Mouse (Mus musculus) cerebellum, adult 2 months (tissue): ENCODE results near the gene Lman2.

Experiments
- CTCF ChIP-seq: fragments of 200-500 bp; IDR thresholded peaks from 2 replicates; pipeline ENCODE4 v1.5.1; 2011; ENCODE audit warnings: low read depth, mild to moderate bottlenecking, control low read depth, low read length, moderate library complexity, borderline replicate concordance; ENCODE audit not compliant: insufficient read depth
- POLR2A ChIP-seq: fragments of 200-500 bp; IDR thresholded peaks from 2 replicates; pipeline ENCODE4 v1.6.1; 2011; ENCODE audit warnings: low read length, control low read depth, borderline replicate concordance; ENCODE audit not compliant: insufficient read depth

DNA sequence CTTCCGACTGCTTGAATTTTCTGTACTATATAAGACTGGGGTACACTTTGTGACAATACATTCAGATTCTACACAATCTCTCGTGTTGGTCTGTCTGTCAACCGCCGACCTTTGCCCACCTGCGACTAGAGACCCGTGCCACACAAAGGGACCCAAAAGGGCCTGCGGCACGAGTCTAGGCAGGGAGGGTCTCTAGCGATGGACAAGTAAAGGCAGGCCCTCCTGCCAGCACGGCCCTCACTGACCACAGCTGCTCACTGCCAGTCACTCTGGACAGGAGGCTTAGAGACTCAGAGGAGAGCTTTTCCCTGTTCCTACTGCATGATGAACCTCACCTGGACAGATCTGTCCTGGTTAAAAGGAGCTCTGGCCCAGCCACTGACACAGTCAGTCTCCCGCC lies 20.1 kb downstream of the Lman2 start:
- TF ChIP-seq POLR2A: no peak
- TF ChIP-seq CTCF: no peak
